Mouse (Mus musculus) frontal cortex, postnatal 36 days (tissue): ENCODE measurements around the gene Med16.

ENCODE experiments used
- DNase-seq, 2 experiments: peaks; one replicate each; pipeline ENCODE4 v3.0.0; 2022; ENCODE audit warnings: low spot score in 2 of 2

Gene Med16

GRCm38 (mm10) chr10:79860079-79860911 lies 48.4 kb downstream of the Med16 start:
- no peak for DNase-seq

- DNase-seq, result no peak
Measured at GRCm38 (mm10) chr10:79859116-79859515, 49.6 kb downstream of the Med16 start.

GRCm38 (mm10) chr10:79858416-79859074 lies 50.2 kb downstream of the Med16 start:
- peak; percentile 70 to 73 for DNase-seq

GRCm38 (mm10) chr10:79857894-79858293 lies 50.8 kb downstream of the Med16 start:
- DNase-seq, result no peak

GRCm38 (mm10) chr10:79857452-79857811 lies 51.3 kb downstream of the Med16 start:
- DNase-seq, result no peak

GRCm38 (mm10) chr10:79856704-79857451 lies 51.8 kb downstream of the Med16 start:
- DNase-seq, result no peak

GRCm38 (mm10) chr10:79856280-79856679 lies 52.4 kb downstream of the Med16 start:
- DNase-seq, result no peak

- DNase-seq, result no peak
Measured at GRCm38 (mm10) chr10:79855558-79856184, 53.1 kb downstream of the Med16 start.

- DNase-seq, result no peak
Measured at GRCm38 (mm10) chr10:79854801-79855541, 53.8 kb downstream of the Med16 start.

- DNase-seq, result peak; percentile 97 to 99
Measured at GRCm38 (mm10) chr10:79853860-79854795, 54.6 kb downstream of the Med16 start, which contains the start of gene Ptbp1. TSS of gene Ptbp1 (plus strand) at chr10:79854427.

- DNase-seq, result peak; percentile 73 to 85
Measured at GRCm38 (mm10) chr10:79853392-79853791, 55.3 kb downstream of the Med16 start.

- DNase-seq, result no peak
Measured at GRCm38 (mm10) chr10:79852827-79853226, 55.9 kb downstream of the Med16 start.

GRCm38 (mm10) chr10:79852107-79852789 lies 56.5 kb downstream of the Med16 start:
- no peak for DNase-seq

GRCm38 (mm10) chr10:79851653-79852052 lies 57.1 kb downstream of the Med16 start:
- DNase-seq, result no peak

GRCm38 (mm10) chr10:79849941-79850628 lies 58.6 kb downstream of the Med16 start:
- DNase-seq, result no peak

GRCm38 (mm10) chr10:79846553-79846952 lies 62.2 kb downstream of the Med16 start:
- no peak for DNase-seq
